In genomic region chr11:87086290-87086984, GRCm38 (mm10) we compare ENCODE assay signal across 8 mouse cellular contexts. TPM values are rescaled to one million over a fixed set of nuclear protein-coding genes. Genes with fewer than 3 reads are reported as not detected.
DNase-seq lines count a peak whose midpoint lies in the region; ATAC-seq lines count a peak whose summit lies in the region.

Gene Smg8 (minus strand): TSS chr11:87086774.

- peak within 1 kb of the TSS; percentile 86 for H3K4me3 ChIP-seq in intestine, embryonic 15.5 days (replicated peaks)

- peaks cover 19% of the 10 kb centered on the region for H3K36me3 ChIP-seq in intestine, embryonic 15.5 days

- peaks cover 15% of the 10 kb centered on the region for H3K4me1 ChIP-seq in intestine, embryonic 15.5 days (replicated peaks)

- H3K27me3 ChIP-seq in intestine, embryonic 15.5 days (replicated peaks): no peaks in the 10 kb centered on the region

- DNase-seq in adrenal gland, adult 8-10 months: peak; percentile 84
- peak; percentile 67 for DNase-seq in embryo, embryonic 11.5 days (ENCODE audit: low read depth, low spot score)
- DNase-seq in gastrocnemius, postnatal 36 days: peak; percentile 68 to 69
- peak; percentile 80 to 89 for DNase-seq in left cerebral cortex, postnatal 25 days (ENCODE audit: low spot score in 2 of 2)
- DNase-seq in mesoderm, embryonic 11.5 days (ENCODE audit: low read depth, low spot score): peak; percentile 83
- peak; percentile 74 for DNase-seq in right cerebral cortex, postnatal 25 days
- DNase-seq in urinary bladder, postnatal 36 days (ENCODE audit: low spot score in 2 of 2): peak; percentile 77 to 83

- H3K9ac ChIP-seq in intestine, embryonic 15.5 days: peak within 1 kb of the TSS; percentile 87

- H3K27ac ChIP-seq in intestine, embryonic 15.5 days: peak within 1 kb of the TSS; percentile 65

- intact Hi-C loops in gastrocnemius, postnatal 36 days (cut with DNase I): no loop called here
- intact Hi-C loops in left cerebral cortex, postnatal 25 days (cut with DNase I): no loop called here

- under 1% methylated on average over 43 of the region's 43 CpGs for WGBS in intestine, embryonic 15.5 days

- peak within 1 kb of the TSS; percentile 78 for H3K4me2 ChIP-seq in intestine, embryonic 15.5 days (replicated peaks)

- H3K9me3 ChIP-seq in intestine, embryonic 15.5 days: no peaks in the 10 kb centered on the region

- ATAC-seq in intestine, embryonic 15.5 days: peak; percentile 96

RNA-seq across cellular contexts. Expression of gene Smg8, which starts in this region (rescaled TPM):
- 10 to 100 TPM; 16.1 to 21.1 (median 19.1) TPM for total RNA-seq in adrenal gland, adult 8-10 months (2022)
- total RNA-seq in gastrocnemius, postnatal 36 days (2021): 1 to 10 TPM; 6.8 to 7.9 TPM
- 16.4 and 18.2 TPM in 2 replicates for polyA plus RNA-seq in intestine, embryonic 15.5 days (2015; fragmentation: Nextera tagmentation; extraction: Ambion mirVana)
- total RNA-seq in left cerebral cortex, postnatal 25 days (2021): 10 to 100 TPM; 16.6 to 16.9 TPM

Comparison
In these comparisons a context has a peak if more than half of its experiments do, and no peak if none do; other contexts are left out.
1. Peak in every context shown above with its lines: DNase-seq, ATAC-seq, H3K4me3 ChIP-seq and H3K27ac ChIP-seq.